Mouse (Mus musculus): ENCODE results near the gene Mllt11. TPM values are rescaled to one million over a fixed set of nuclear protein-coding genes. Genes with fewer than 3 reads are reported as not detected.
"Not testable (repeated sequence)": the region's sequence is repeated elsewhere in the genome, so short reads cannot be mapped to it uniquely, and the experiment has no call there.

Mllt11 gene
- polyA plus RNA-seq, 1 experiment from 2014 or later, result 545 TPM

GRCm38 (mm10) chr3:95212889-95213608 lies 18.9 kb downstream of the Mllt11 start:
- not testable (repeated sequence) for H3K4me3 ChIP-seq (replicated peaks; ENCODE audit: low read depth, low read length); ATAC-seq (ENCODE audit: low FRiP score, low TSS enrichment); H3K9ac ChIP-seq (replicated peaks; ENCODE audit: low read length); DNase-seq; H3K4me1 ChIP-seq (ENCODE audit: control insufficient read depth, insufficient read depth, low read length); H3K4me2 ChIP-seq (ENCODE audit: low read length); H3K27ac ChIP-seq (replicated peaks; ENCODE audit: low read depth, low read length); H3K9me3 ChIP-seq (ENCODE audit: control insufficient read depth, low read length); H3K27me3 ChIP-seq (ENCODE audit: control insufficient read depth, insufficient read depth, low read length)
- WGBS, result 89% methylated on average over 9 of the region's 10 CpGs
- H3K36me3 ChIP-seq (ENCODE audit: control insufficient read depth, insufficient read depth, low read length), result peaks cover 20% of the 10 kb centered on the region

GRCm38 (mm10) chr3:95210585-95210984 lies 21.4 kb downstream of the Mllt11 start:
- no peak overlapping the region for H3K4me3 ChIP-seq (replicated peaks; ENCODE audit: low read depth, low read length)
- H3K27me3 ChIP-seq (ENCODE audit: control insufficient read depth, insufficient read depth, low read length), result no peaks in the 10 kb centered on the region
- H3K36me3 ChIP-seq (ENCODE audit: control insufficient read depth, insufficient read depth, low read length), result peaks cover 33% of the 10 kb centered on the region
- DNase-seq (no peak), ATAC-seq (ENCODE audit: low FRiP score, low TSS enrichment) (no peak)
- no peak overlapping the region for H3K27ac ChIP-seq (replicated peaks; ENCODE audit: low read depth, low read length)
- H3K4me2 ChIP-seq (ENCODE audit: low read length), result no peak overlapping the region
- WGBS, result 52% methylated on average over 2 of the region's 2 CpGs
- no peak overlapping the region for H3K9ac ChIP-seq (replicated peaks; ENCODE audit: low read length)
- H3K9me3 ChIP-seq (ENCODE audit: control insufficient read depth, low read length), result no peaks in the 10 kb centered on the region
- no peaks in the 10 kb centered on the region for H3K4me1 ChIP-seq (ENCODE audit: control insufficient read depth, insufficient read depth, low read length)

- H3K27ac ChIP-seq (replicated peaks; ENCODE audit: low read depth, low read length), result no peak overlapping the region
- no peak overlapping the region for H3K9ac ChIP-seq (replicated peaks; ENCODE audit: low read length)
- no peak overlapping the region for H3K4me2 ChIP-seq (ENCODE audit: low read length)
- no peaks in the 10 kb centered on the region for H3K9me3 ChIP-seq (ENCODE audit: control insufficient read depth, low read length)
- H3K36me3 ChIP-seq (ENCODE audit: control insufficient read depth, insufficient read depth, low read length), result peaks cover 51% of the 10 kb centered on the region
- ATAC-seq (ENCODE audit: low FRiP score, low TSS enrichment), result no peak
- H3K4me3 ChIP-seq (replicated peaks; ENCODE audit: low read depth, low read length), result no peak overlapping the region
- no peaks in the 10 kb centered on the region for H3K27me3 ChIP-seq (ENCODE audit: control insufficient read depth, insufficient read depth, low read length)
- no peaks in the 10 kb centered on the region for H3K4me1 ChIP-seq (ENCODE audit: control insufficient read depth, insufficient read depth, low read length)
- DNase-seq, result no peak
- 89% methylated on average over 4 of the region's 4 CpGs for WGBS
These were observed 23.7 kb downstream of the Mllt11 start for GRCm38 (mm10) chr3:95208286-95208685.

GRCm38 (mm10) chr3:95203880-95204279 lies 28.1 kb downstream of the Mllt11 start:
- no peaks in the 10 kb centered on the region for H3K9me3 ChIP-seq (ENCODE audit: control insufficient read depth, low read length)
- peaks cover 84% of the 10 kb centered on the region for H3K36me3 ChIP-seq (ENCODE audit: control insufficient read depth, insufficient read depth, low read length)
- ATAC-seq (ENCODE audit: low FRiP score, low TSS enrichment), result no peak
- no peaks in the 10 kb centered on the region for H3K4me1 ChIP-seq (ENCODE audit: control insufficient read depth, insufficient read depth, low read length)
- WGBS, result 94% methylated on average over 6 of the region's 6 CpGs
- no peak for DNase-seq
- H3K27ac ChIP-seq (replicated peaks; ENCODE audit: low read depth, low read length), result no peak overlapping the region
- no peak overlapping the region for H3K4me2 ChIP-seq (ENCODE audit: low read length)
- no peak overlapping the region for H3K9ac ChIP-seq (replicated peaks; ENCODE audit: low read length)
- H3K27me3 ChIP-seq (ENCODE audit: control insufficient read depth, insufficient read depth, low read length), result no peaks in the 10 kb centered on the region
- no peak overlapping the region for H3K4me3 ChIP-seq (replicated peaks; ENCODE audit: low read depth, low read length)

GRCm38 (mm10) chr3:95200562-95200961 lies 31.4 kb downstream of the Mllt11 start:
- H3K9me3 ChIP-seq (ENCODE audit: control insufficient read depth, low read length), result no peaks in the 10 kb centered on the region
- H3K9ac ChIP-seq (replicated peaks; ENCODE audit: low read length), result no peak overlapping the region
- 69% methylated on average over 2 of the region's 2 CpGs for WGBS
- DNase-seq (no peak), ATAC-seq (ENCODE audit: low FRiP score, low TSS enrichment) (no peak)
- H3K4me1 ChIP-seq (ENCODE audit: control insufficient read depth, insufficient read depth, low read length), result no peaks in the 10 kb centered on the region
- no peak overlapping the region for H3K27ac ChIP-seq (replicated peaks; ENCODE audit: low read depth, low read length)
- no peak overlapping the region for H3K4me3 ChIP-seq (replicated peaks; ENCODE audit: low read depth, low read length)
- H3K4me2 ChIP-seq (ENCODE audit: low read length), result no peak overlapping the region
- no peaks in the 10 kb centered on the region for H3K27me3 ChIP-seq (ENCODE audit: control insufficient read depth, insufficient read depth, low read length)
- peaks cover 85% of the 10 kb centered on the region for H3K36me3 ChIP-seq (ENCODE audit: control insufficient read depth, insufficient read depth, low read length)

- no peak overlapping the region for H3K4me2 ChIP-seq (ENCODE audit: low read length)
- H3K27me3 ChIP-seq (ENCODE audit: control insufficient read depth, insufficient read depth, low read length), result no peaks in the 10 kb centered on the region
- ATAC-seq (ENCODE audit: low FRiP score, low TSS enrichment), result no peak
- no peaks in the 10 kb centered on the region for H3K9me3 ChIP-seq (ENCODE audit: control insufficient read depth, low read length)
- no peak overlapping the region for H3K9ac ChIP-seq (replicated peaks; ENCODE audit: low read length)
- peaks cover 84% of the 10 kb centered on the region for H3K36me3 ChIP-seq (ENCODE audit: control insufficient read depth, insufficient read depth, low read length)
- no peak overlapping the region for H3K27ac ChIP-seq (replicated peaks; ENCODE audit: low read depth, low read length)
- H3K4me1 ChIP-seq (ENCODE audit: control insufficient read depth, insufficient read depth, low read length), result no peaks in the 10 kb centered on the region
- H3K4me3 ChIP-seq (replicated peaks; ENCODE audit: low read depth, low read length), result no peak overlapping the region
- DNase-seq, result no peak
- 56% methylated on average over 7 of the region's 7 CpGs for WGBS
These were observed 31.8 kb downstream of the Mllt11 start for GRCm38 (mm10) chr3:95200132-95200531.

GRCm38 (mm10) chr3:95199101-95199500 lies 32.9 kb downstream of the Mllt11 start:
- Histone ChIP-seq H3K27ac (replicated peaks; ENCODE audit: low read depth, low read length) (no peak overlapping the region), H3K36me3 (ENCODE audit: control insufficient read depth, insufficient read depth, low read length) (peaks cover 82% of the 10 kb centered on the region), H3K9ac (replicated peaks; ENCODE audit: low read length) (no peak overlapping the region), H3K4me2 (ENCODE audit: low read length) (no peak overlapping the region), H3K4me1 (ENCODE audit: control insufficient read depth, insufficient read depth, low read length) (no peaks in the 10 kb centered on the region), H3K4me3 (replicated peaks; ENCODE audit: low read depth, low read length) (no peak overlapping the region), H3K27me3 (ENCODE audit: control insufficient read depth, insufficient read depth, low read length) (no peaks in the 10 kb centered on the region), H3K9me3 (ENCODE audit: control insufficient read depth, low read length) (no peaks in the 10 kb centered on the region)
- DNase-seq (no peak), ATAC-seq (ENCODE audit: low FRiP score, low TSS enrichment) (no peak)
- 85% methylated on average over 1 of the region's 1 CpGs for WGBS

GRCm38 (mm10) chr3:95195772-95196171 lies 36.2 kb downstream of the Mllt11 start:
- Histone ChIP-seq H3K9ac (replicated peaks; ENCODE audit: low read length) (no peak overlapping the region), H3K4me1 (ENCODE audit: control insufficient read depth, insufficient read depth, low read length) (no peaks in the 10 kb centered on the region), H3K36me3 (ENCODE audit: control insufficient read depth, insufficient read depth, low read length) (peaks cover 64% of the 10 kb centered on the region), H3K27me3 (ENCODE audit: control insufficient read depth, insufficient read depth, low read length) (no peaks in the 10 kb centered on the region), H3K4me3 (replicated peaks; ENCODE audit: low read depth, low read length) (no peak overlapping the region), H3K27ac (replicated peaks; ENCODE audit: low read depth, low read length) (no peak overlapping the region), H3K9me3 (ENCODE audit: control insufficient read depth, low read length) (no peaks in the 10 kb centered on the region), H3K4me2 (ENCODE audit: low read length) (no peak overlapping the region)
- ATAC-seq (ENCODE audit: low FRiP score, low TSS enrichment) (no peak), DNase-seq (no peak)
- 79% methylated on average over 2 of the region's 2 CpGs for WGBS

- no peak overlapping the region for H3K4me2 ChIP-seq (ENCODE audit: low read length)
- no peaks in the 10 kb centered on the region for H3K27me3 ChIP-seq (ENCODE audit: control insufficient read depth, insufficient read depth, low read length)
- H3K4me1 ChIP-seq (ENCODE audit: control insufficient read depth, insufficient read depth, low read length), result no peaks in the 10 kb centered on the region
- WGBS, result 80% methylated on average over 6 of the region's 6 CpGs
- H3K4me3 ChIP-seq (replicated peaks; ENCODE audit: low read depth, low read length), result no peak overlapping the region
- ATAC-seq (ENCODE audit: low FRiP score, low TSS enrichment) (no peak), DNase-seq (no peak)
- H3K27ac ChIP-seq (replicated peaks; ENCODE audit: low read depth, low read length), result no peak overlapping the region
- H3K9ac ChIP-seq (replicated peaks; ENCODE audit: low read length), result no peak overlapping the region
- H3K9me3 ChIP-seq (ENCODE audit: control insufficient read depth, low read length), result no peaks in the 10 kb centered on the region
- H3K36me3 ChIP-seq (ENCODE audit: control insufficient read depth, insufficient read depth, low read length), result peaks cover 63% of the 10 kb centered on the region
These were observed 37.2 kb downstream of the Mllt11 start for GRCm38 (mm10) chr3:95194721-95195135.
